Mouse (Mus musculus) kidney, adult 8-10 months (tissue): Measurements from ENCODE around the gene Pou2f2.
"Not testable (repeated sequence)": the region's sequence is repeated elsewhere in the genome, so short reads cannot be mapped to it uniquely, and the experiment has no call there.

Experiments
- DNase-seq, 2 experiments: peaks; one replicate each; pipeline ENCODE4 v3.0.0; 2022

Gene Pou2f2

GRCm38 (mm10) chr7:25058394-25058793, 121.1 kb downstream of the Pou2f2 start:
- no peak for DNase-seq

- DNase-seq = no peak
Measured at GRCm38 (mm10) chr7:25057888-25058287, 121.6 kb downstream of the Pou2f2 start.

GRCm38 (mm10) chr7:25056951-25057350, 122.6 kb downstream of the Pou2f2 start:
- DNase-seq = no peak

GRCm38 (mm10) chr7:25052587-25052986, 126.9 kb downstream of the Pou2f2 start:
- DNase-seq = no peak

- no peak for DNase-seq
Measured at GRCm38 (mm10) chr7:25049295-25049930, 130.1 kb downstream of the Pou2f2 start.

- no peak for DNase-seq
Measured at GRCm38 (mm10) chr7:25047363-25047762, 132.2 kb downstream of the Pou2f2 start.

- not testable (repeated sequence) for DNase-seq
Measured at GRCm38 (mm10) chr7:25044599-25044998, 134.9 kb downstream of the Pou2f2 start.

- DNase-seq = no peak
Measured at GRCm38 (mm10) chr7:25041921-25042320, 137.6 kb downstream of the Pou2f2 start.
